Mouse (Mus musculus): ENCODE data around the gene Zranb3.
A peak's percentile ranks its signal among the peaks of the same experiment; 100 is the strongest.
"Not testable (repeated sequence)": the region's sequence is repeated elsewhere in the genome, so short reads cannot be mapped to it uniquely, and the experiment has no call there.

The Zranb3 gene

GRCm38 (mm10) chr1:128060655-128061344 lies 42.0 kb downstream of the Zranb3 start:
- DNase-seq (ENCODE audit: low spot score in 2 of 2) = no peak

DNA sequence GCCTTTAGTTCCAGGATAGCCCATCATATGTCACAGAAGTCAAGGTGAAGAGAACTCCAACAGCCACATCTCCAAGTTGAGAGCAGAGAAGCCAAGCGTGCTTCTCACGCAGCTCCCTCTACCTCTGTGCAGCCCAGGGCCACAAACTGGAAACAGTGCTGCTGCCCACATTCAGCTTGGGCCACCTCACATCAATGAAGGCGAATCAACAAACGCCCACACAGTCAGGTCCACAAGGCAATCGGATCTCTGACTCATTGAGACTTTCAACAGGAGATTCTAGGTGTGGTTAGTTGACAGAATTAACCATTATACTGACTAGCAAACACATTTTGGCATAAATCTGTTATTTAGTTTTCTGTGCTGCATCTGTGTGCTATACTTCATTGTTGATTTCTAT lies 44.2 kb downstream of the Zranb3 start:
- DNase-seq (ENCODE audit: low spot score in 2 of 2) = no peak

DNA sequence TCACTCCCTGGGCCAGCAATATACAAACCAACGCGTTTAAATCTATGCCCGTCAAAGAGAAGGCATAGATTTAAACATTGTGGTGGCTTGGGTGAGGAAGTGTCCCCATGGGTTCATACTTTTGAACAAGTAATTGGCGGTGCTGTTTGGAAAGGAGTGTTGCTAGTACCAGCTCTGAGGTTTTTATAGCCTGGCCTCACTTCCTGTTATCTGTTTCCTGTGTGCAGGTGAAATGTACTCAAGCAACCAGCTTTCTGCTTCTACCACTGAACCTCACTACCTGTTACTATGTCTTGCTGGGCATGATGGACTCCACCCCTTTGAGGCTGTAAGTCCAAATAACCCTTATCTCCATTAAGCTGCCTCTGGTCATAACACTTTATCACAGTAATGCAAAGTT lies 45.6 kb downstream of the Zranb3 start:
- DNase-seq (ENCODE audit: low spot score in 2 of 2) = no peak

DNA sequence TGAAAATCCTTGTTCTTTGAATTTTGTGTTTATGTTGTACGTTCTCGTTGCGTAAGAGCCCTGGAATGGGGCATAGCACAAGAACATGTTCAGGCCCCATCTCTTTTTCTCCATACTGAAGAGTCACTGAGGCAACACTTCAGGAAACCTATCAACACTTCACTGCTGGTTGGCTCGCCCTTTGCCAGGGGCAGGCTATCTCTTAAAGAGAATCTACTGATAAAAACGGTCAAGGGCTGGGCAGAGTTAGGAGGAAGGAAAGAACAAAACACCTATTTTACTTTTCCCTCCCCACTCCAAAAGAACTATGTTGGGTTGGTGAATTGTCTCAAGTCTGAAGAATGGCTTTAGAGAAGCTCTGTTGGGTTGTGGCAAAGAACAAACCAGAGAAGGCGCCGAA lies 55.9 kb downstream of the Zranb3 start:
- DNase-seq (ENCODE audit: low spot score in 2 of 2) = no peak

DNA sequence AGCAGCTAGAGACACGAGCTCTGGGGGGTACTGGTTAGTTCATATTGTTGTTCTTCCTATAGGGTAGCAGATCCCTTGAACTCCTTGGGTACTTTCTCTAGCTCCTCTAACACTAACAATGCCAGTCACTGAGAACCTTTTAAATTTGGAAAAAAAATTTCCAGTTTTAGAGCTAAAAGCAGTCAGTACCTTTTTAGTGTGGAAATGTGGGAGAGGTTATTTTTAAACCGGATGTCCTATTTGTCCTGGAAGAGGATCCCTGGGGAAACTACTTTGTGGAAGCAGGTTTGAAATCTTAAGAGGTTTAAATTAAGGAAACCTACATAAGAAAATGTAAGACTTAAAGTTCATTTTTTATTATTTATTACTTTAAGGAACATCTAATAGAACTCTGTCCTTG lies 56.4 kb downstream of the Zranb3 start:
- no peak for DNase-seq (ENCODE audit: low spot score in 2 of 2)

DNA sequence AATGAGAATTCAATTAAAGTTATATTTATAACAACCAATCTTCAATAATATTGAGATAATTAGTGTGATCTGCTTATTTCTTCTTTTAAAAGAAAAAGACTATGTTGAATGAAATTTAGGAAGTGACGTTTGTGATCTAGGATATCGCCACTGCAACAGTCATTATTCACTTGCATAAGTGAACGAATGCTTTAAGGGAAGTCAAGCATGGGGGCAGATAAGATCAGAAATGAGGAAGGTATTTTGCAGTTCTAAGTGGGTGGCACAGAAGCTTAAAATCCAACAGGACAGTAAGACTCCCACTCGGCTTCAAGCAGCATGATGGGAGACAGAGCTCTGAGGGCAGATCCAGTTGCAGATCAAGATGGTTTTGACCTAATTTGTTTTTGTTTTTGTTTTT lies 58.7 kb downstream of the Zranb3 start:
- no peak for DNase-seq (ENCODE audit: low spot score in 2 of 2)

DNA sequence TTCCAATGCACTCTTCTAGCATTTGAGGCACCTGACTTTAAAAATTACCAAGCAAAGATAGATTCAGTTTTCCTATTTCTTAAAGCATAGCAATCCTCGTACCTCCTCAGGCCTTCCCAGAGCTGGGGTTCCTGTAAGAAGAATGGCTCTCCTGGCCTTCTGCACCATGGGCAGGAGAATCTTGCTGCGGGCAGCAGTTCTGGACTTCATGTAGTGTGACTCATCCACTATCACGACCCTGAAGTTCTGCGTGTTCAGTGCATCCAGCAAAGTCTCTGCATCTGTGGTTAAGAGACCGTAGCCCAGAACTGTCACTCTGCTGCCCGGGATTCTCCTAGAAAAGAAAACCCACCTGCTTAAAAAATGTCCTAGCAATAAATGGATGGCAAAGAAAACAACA lies 66.6 kb downstream of the Zranb3 start:
- peak in 1 of 2 experiments; percentile 38 for DNase-seq (ENCODE audit: low spot score in 2 of 2)

GRCm38 (mm10) chr1:128032123-128032522 lies 70.7 kb downstream of the Zranb3 start:
- DNase-seq (ENCODE audit: low spot score in 2 of 2) = no peak

GRCm38 (mm10) chr1:128031524-128031923 lies 71.3 kb downstream of the Zranb3 start:
- no peak for DNase-seq (ENCODE audit: low spot score in 2 of 2)

DNA sequence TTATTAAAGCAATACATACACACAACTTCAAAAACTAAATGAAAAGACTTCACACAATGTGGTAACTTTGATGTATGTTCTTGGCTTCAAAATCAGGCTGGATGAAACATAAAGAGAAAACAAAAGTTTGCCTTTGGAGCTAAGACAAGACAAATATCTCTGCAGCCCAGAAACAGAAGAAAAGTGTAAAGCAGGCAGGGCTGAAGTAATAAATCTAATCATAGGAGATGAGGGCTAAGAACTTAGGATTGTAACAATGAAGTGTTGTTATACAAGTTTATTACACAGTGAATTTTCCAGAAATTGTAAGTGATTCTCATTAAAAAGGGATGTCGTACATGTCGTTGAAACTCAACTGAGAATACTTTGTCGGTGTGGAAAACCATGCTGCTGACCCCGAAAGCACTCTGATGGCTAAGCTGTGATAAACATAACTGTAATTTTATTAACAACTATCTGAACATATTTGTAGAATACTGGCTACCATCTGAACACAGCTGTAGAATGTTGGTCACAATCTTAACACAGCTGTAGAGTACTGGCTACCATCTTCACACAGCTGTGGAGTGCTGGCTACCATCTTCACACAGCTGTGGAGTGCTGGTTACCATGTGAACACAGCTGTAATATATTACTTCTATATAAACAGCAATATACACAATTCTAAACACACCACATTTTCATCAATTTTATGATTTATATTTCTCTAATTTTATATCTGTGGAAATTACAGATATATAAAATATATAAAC lies 78.3 kb downstream of the Zranb3 start:
- no peak for DNase-seq (ENCODE audit: low spot score in 2 of 2)

- DNase-seq (ENCODE audit: low spot score in 2 of 2) = no peak
These were observed 82.7 kb downstream of the Zranb3 start for GRCm38 (mm10) chr1:128020001-128020770.

DNA sequence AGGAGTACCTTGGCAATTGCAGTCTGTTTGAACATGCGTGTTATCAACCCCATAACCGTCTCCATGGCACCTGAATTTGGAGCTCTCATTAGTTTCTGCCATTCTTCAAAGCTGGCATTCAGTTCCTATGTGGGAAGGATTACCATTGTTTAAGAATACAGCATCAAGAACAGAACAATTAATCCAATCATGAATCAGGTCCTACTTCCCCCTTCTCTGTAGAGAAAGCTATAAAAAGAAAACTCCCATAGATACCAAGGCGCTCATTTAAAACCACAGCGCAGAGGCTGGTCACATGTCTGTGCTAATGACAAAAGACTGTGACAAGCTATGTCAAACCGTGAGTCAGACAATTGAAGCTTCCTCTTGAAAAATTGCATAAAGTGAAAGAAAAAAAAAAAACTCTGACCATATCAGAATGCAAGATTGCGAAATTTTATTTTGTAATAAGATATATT lies 86.8 kb downstream of the Zranb3 start:
- no peak for DNase-seq (ENCODE audit: low spot score in 2 of 2)

DNA sequence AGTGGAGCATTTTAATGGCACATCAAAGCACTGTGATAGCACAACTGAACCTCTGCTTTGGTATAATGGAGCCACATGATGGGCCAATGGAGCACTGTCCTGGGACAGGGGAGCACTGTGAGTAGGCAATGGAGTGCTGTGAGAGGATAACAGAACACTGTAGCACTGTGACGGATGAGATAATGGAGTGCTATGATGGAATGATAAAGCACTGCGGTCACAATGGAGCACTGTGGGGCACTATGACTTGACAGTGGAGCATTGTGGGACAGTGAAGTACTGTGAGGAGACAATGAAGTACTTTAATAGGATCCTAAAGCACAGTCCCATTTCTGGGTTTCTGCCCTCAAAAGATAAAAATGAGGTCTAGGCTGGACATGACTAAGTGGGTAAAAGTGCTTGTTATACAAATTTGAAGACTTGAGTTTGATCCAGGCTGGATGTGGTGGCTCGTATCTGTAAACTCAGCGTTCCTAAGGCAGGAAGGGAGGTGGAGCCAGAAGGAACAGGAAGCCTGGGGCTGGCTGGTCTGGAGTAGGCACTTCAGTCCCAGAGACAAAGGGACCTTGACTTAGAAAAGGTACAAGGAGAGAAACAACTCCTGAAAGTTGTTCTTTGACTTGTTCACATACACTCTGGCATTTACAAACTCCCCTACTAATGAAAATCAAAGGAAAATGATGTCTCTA lies 89.0 kb downstream of the Zranb3 start:
- no peak for DNase-seq (ENCODE audit: low spot score in 2 of 2)

GRCm38 (mm10) chr1:128009751-128010150 lies 93.1 kb downstream of the Zranb3 start:
- DNase-seq (ENCODE audit: low spot score in 2 of 2) = no peak

DNA sequence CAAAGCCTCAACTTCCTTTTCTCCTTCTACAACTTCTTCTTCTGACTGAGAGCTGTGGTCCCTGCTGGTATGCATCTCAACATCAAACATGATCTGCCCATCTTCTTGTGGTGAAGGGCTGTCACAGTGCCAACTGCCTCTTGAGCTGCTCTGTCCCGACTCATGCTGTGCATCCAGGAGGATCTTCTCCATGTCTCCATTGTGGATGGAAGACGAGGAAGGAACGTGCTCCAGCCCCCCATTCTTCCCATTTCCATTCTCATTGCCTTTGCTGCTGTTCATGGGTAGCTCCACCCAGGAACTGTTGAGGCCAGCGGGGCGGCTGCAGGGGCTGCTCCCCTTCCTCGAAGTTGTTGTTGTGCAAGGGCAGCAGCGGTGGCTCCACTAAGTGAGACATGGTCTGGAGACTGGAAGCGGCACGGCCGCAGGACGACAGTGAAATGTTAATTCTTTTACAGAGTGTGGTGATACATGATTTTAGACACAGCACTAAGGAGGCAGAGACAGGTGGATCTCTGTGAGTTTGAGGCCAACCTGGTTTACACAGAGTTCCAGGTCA lies 96.7 kb downstream of the Zranb3 start:
- DNase-seq (ENCODE audit: low spot score in 2 of 2) = not testable (repeated sequence)

- no peak for DNase-seq (ENCODE audit: low spot score in 2 of 2)
These were observed 98.5 kb downstream of the Zranb3 start for GRCm38 (mm10) chr1:128004371-128004720.

DNA sequence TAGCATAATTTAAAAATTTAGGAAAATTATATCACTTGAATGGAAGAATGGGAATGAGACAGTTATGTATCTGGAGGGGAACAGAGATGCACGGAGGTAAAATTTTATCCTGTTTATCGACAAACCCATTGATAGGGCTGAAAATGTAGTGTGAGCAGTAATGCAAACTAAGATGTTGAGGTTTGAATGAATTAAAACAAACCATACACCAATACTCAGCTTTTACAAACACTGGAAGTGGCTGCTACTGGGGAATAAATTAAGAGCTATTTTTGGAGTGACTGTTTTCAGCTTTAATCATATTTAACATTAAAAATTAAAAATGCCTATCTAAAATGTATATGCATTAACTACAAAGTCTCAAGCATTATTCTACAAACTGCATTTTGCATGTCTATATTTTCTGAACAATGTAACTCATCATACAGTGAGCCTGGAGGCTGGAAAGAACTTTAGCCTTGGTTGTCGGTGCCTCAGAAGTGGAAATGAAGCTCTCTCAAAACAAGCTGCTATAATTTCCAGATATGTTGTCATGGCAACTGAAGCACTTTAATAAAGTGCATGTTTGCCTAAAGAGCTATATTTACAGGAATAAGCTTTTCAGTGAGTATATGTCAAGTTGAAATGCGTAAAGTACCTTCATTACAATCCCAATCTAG lies 99.0 kb downstream of the Zranb3 start:
- DNase-seq (ENCODE audit: low spot score in 2 of 2) = no peak

DNA sequence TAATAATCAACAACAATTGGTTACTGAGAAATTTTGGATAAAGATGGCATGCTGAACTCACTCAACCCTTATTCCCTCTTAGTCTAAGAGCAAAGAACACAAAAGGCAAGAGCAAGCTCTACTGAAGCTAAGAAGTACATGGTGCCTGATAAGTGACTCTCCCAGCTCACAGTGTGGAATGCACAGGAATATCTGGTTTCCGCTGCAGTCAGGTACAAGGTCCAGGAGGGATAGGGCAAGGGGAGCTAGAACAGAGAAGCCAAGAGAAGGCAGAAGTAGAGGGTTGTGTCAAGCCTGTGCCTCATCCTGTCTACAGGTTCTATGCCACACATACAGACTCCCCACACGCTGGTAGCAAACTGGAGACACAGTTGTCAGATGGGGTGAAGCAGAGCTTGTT lies 100.7 kb downstream of the Zranb3 start:
- DNase-seq (ENCODE audit: low spot score in 2 of 2) = no peak

DNA sequence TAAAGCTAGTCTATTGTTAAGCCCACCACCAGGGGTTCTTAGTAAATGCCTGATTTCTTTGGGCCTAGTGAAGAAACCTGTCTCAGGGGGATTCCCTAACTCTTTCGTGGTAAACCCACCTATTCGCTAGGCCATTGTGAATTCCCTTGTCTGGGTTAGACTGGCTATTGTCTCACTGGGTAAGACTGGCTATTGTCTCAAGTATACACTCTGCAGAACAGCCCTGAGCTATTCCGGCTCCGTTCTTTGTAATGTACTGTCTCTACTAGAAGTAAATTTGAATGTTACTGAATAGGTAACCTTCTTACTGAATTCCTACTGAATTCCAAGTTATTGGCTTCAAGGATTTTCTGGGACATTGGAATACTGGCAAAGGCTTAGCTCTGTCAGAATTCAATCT lies 101.9 kb downstream of the Zranb3 start:
- DNase-seq (ENCODE audit: low spot score in 2 of 2) = not testable (repeated sequence)

DNA sequence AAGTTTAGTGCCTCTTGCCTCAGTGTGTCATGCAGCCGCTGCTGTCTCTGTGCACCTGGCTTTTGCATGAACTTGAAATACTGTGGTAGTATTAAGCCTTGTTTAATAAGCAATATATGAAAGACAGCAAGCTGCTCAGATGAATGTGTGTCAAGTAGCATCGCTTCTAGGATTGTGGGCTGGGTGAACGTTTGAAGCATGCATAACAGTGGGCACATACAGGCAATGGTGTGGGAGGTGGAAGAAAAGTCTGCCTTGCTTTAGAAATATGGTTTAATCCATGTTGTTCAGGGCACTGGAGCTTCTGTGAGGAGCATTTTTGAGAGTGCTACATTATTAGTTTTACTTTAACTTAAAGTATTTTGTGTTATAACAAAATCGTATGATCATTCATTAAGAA lies 109.0 kb downstream of the Zranb3 start:
- no peak for DNase-seq (ENCODE audit: low spot score in 2 of 2)
